Mouse (Mus musculus) kidney, embryonic 16.5 days (tissue): ENCODE data around the gene Ralgps1. TPM values are rescaled to one million over a fixed set of nuclear protein-coding genes. Genes with fewer than 3 reads are reported as not detected.

Source experiments
- ATAC-seq: fragments of 200-750 bp; cut with Nextera tagmentation; 2 replicates; pipeline ENCODE4 v1.8.0; 2017; ENCODE audit warnings: moderate TSS enrichment; ENCODE audit not compliant: low FRiP score, low TSS enrichment
- H3K27ac ChIP-seq: fragments of 300-500 bp; sonication (generic); 2 replicates; pipeline ENCODE4 v1.5.1; 2014; ENCODE audit warnings: low read length
- H3K27me3 ChIP-seq: fragments of 300-500 bp; sonication (generic); 2 replicates; pipeline ENCODE4 v1.6.1; 2014; ENCODE audit warnings: low read length, control low read depth, mixed read lengths; ENCODE audit not compliant: insufficient read depth
- H3K36me3 ChIP-seq: fragments of 300-500 bp; sonication (generic); 2 replicates; pipeline ENCODE4 v1.6.1; 2014; ENCODE audit warnings: low read length, control low read depth, mixed read lengths; ENCODE audit not compliant: insufficient read depth
- H3K4me1 ChIP-seq: fragments of 300-500 bp; sonication (generic); 2 replicates; pipeline ENCODE4 v1.6.1; 2014; ENCODE audit warnings: low read length, control low read depth, mixed read lengths; ENCODE audit not compliant: insufficient read depth
- H3K4me2 ChIP-seq: fragments of 300-500 bp; sonication (generic); replicated peaks from 2 replicates; pipeline ENCODE4 v1.6.1; 2014; ENCODE audit warnings: low read depth, low read length
- H3K4me3 ChIP-seq: fragments of 300-500 bp; sonication (generic); 2 replicates; pipeline ENCODE4 v1.5.1; 2014; ENCODE audit warnings: mild to moderate bottlenecking, low read length
- H3K9ac ChIP-seq: fragments of 300-500 bp; sonication (generic); replicated peaks from 2 replicates; pipeline ENCODE4 v1.6.1; 2014; ENCODE audit warnings: low read length
- H3K9me3 ChIP-seq: fragments of 300-500 bp; sonication (generic); 2 replicates; pipeline ENCODE4 v1.6.1; 2016; ENCODE audit warnings: low read length, control low read depth
- WGBS: fragments of 180-500 bp; shearing (Covaris S2); extraction: QIAGEN DNeasy Blood & Tissue Kit; methylation state at CpG from one replicate; pipeline ENCODE4 v1.1.7; 2014; 5-methylcytosine and 5-hydroxymethylcytosine counted together
- polyA plus RNA-seq: library from polyadenylated mRNA; unstranded; fragments of >200 nt; fragmentation: Nextera tagmentation; extraction: Ambion mirVana; gene quantifications from 2 replicates; pipeline ENCODE4 v1.2.1, GENCODE M21; 2015

Ralgps1 gene
- polyA plus RNA-seq, 1 experiment from 2014 or later: 5.2 TPM

GRCm38 (mm10) chr2:33279758-33280157 is 91.5 kb downstream of the Ralgps1 start:
- no peak overlapping the region for H3K9ac ChIP-seq
- WGBS: 87% methylated on average over 10 of the region's 10 CpGs
- no peak for ATAC-seq
- H3K9me3 ChIP-seq: no peaks in the 10 kb centered on the region
- no peaks in the 10 kb centered on the region for H3K4me1 ChIP-seq
- no peak overlapping the region for H3K4me2 ChIP-seq
- no peak overlapping the region for H3K27ac ChIP-seq
- no peak overlapping the region for H3K4me3 ChIP-seq
- H3K36me3 ChIP-seq: no peaks in the 10 kb centered on the region
- no peaks in the 10 kb centered on the region for H3K27me3 ChIP-seq

- H3K4me2 ChIP-seq: no peak overlapping the region
- H3K9me3 ChIP-seq: no peaks in the 10 kb centered on the region
- no peaks in the 10 kb centered on the region for H3K36me3 ChIP-seq
- no peak overlapping the region for H3K27ac ChIP-seq
- WGBS: 85% methylated on average over 12 of the region's 12 CpGs
- peaks cover 4% of the 10 kb centered on the region for H3K4me1 ChIP-seq
- no peaks in the 10 kb centered on the region for H3K27me3 ChIP-seq
- ATAC-seq: no peak
- no peak overlapping the region for H3K9ac ChIP-seq
- H3K4me3 ChIP-seq: no peak overlapping the region
These were observed 96.4 kb downstream of the Ralgps1 start for GRCm38 (mm10) chr2:33274719-33275490.

GRCm38 (mm10) chr2:33272665-33273439 is 98.4 kb downstream of the Ralgps1 start:
- Histone ChIP-seq H3K27me3 (no peaks in the 10 kb centered on the region), H3K4me3 (no peak overlapping the region), H3K27ac (peak overlapping the region; percentile 17; the same call in 1 of the 2 replicates), H3K9me3 (no peaks in the 10 kb centered on the region), H3K9ac (no peak overlapping the region), H3K4me1 (peaks cover 4% of the 10 kb centered on the region), H3K4me2 (no peak overlapping the region), H3K36me3 (no peaks in the 10 kb centered on the region)
- ATAC-seq: no peak
- WGBS: 60% methylated on average over 4 of the region's 4 CpGs

- no peak for ATAC-seq
- H3K36me3 ChIP-seq: no peaks in the 10 kb centered on the region
- 82% methylated on average over 1 of the region's 1 CpGs for WGBS
- H3K4me3 ChIP-seq: no peak overlapping the region
- H3K9me3 ChIP-seq: no peaks in the 10 kb centered on the region
- no peak overlapping the region for H3K4me2 ChIP-seq
- no peak overlapping the region for H3K9ac ChIP-seq
- H3K27ac ChIP-seq: no peak overlapping the region
- H3K4me1 ChIP-seq: peaks cover 4% of the 10 kb centered on the region
- H3K27me3 ChIP-seq: no peaks in the 10 kb centered on the region
These were observed 99.8 kb downstream of the Ralgps1 start for GRCm38 (mm10) chr2:33271511-33271910.

- Histone ChIP-seq H3K36me3 (no peaks in the 10 kb centered on the region), H3K9ac (no peak overlapping the region), H3K4me3 (no peak overlapping the region), H3K9me3 (no peaks in the 10 kb centered on the region), H3K4me2 (no peak overlapping the region), H3K27ac (no peak overlapping the region), H3K27me3 (no peaks in the 10 kb centered on the region), H3K4me1 (peaks cover 4% of the 10 kb centered on the region)
- 73% methylated on average over 2 of the region's 2 CpGs for WGBS
- no peak for ATAC-seq
These were observed 100.7 kb downstream of the Ralgps1 start for GRCm38 (mm10) chr2:33270569-33270968.

GRCm38 (mm10) chr2:33269132-33269493 is 102.2 kb downstream of the Ralgps1 start:
- no peaks in the 10 kb centered on the region for H3K9me3 ChIP-seq
- H3K4me2 ChIP-seq: no peak overlapping the region
- H3K4me3 ChIP-seq: no peak overlapping the region
- no peak for ATAC-seq
- no peaks in the 10 kb centered on the region for H3K27me3 ChIP-seq
- WGBS: 86% methylated on average over 2 of the region's 2 CpGs
- H3K9ac ChIP-seq: no peak overlapping the region
- no peaks in the 10 kb centered on the region for H3K36me3 ChIP-seq
- H3K27ac ChIP-seq: no peak overlapping the region
- H3K4me1 ChIP-seq: peaks cover 4% of the 10 kb centered on the region; the same call in 1 of the 2 replicates

GRCm38 (mm10) chr2:33268384-33269131 is 102.7 kb downstream of the Ralgps1 start:
- Histone ChIP-seq H3K27ac (no peak overlapping the region), H3K36me3 (no peaks in the 10 kb centered on the region), H3K9me3 (no peaks in the 10 kb centered on the region), H3K4me1 (peaks cover 4% of the 10 kb centered on the region; the same call in 1 of the 2 replicates), H3K27me3 (no peaks in the 10 kb centered on the region), H3K4me3 (no peak overlapping the region), H3K9ac (no peak overlapping the region), H3K4me2 (no peak overlapping the region)
- WGBS: 58% methylated on average over 6 of the region's 6 CpGs
- ATAC-seq: no peak

GRCm38 (mm10) chr2:33267075-33267474 is 104.2 kb downstream of the Ralgps1 start:
- Histone ChIP-seq H3K4me2 (no peak overlapping the region), H3K36me3 (no peaks in the 10 kb centered on the region), H3K27me3 (no peaks in the 10 kb centered on the region), H3K4me1 (peaks cover 4% of the 10 kb centered on the region; the same call in 1 of the 2 replicates), H3K9ac (no peak overlapping the region), H3K27ac (no peak overlapping the region), H3K9me3 (no peaks in the 10 kb centered on the region), H3K4me3 (no peak overlapping the region)
- WGBS: 65% methylated on average over 1 of the region's 1 CpGs
- no peak for ATAC-seq

GRCm38 (mm10) chr2:33265793-33266192 is 105.5 kb downstream of the Ralgps1 start:
- 76% methylated on average over 3 of the region's 3 CpGs for WGBS
- Histone ChIP-seq H3K27ac (no peak overlapping the region), H3K27me3 (no peaks in the 10 kb centered on the region), H3K4me3 (no peak overlapping the region), H3K4me2 (no peak overlapping the region), H3K9ac (no peak overlapping the region), H3K36me3 (no peaks in the 10 kb centered on the region), H3K4me1 (no peaks in the 10 kb centered on the region), H3K9me3 (no peaks in the 10 kb centered on the region)
- no peak for ATAC-seq
